Mouse (Mus musculus) layer of hippocampus, postnatal 10 days (tissue): ENCODE results near the gene Cars. TPM values are rescaled to one million over a fixed set of nuclear protein-coding genes. Genes with fewer than 3 reads are reported as not detected.
"Not testable (repeated sequence)": the region's sequence is repeated elsewhere in the genome, so short reads cannot be mapped to it uniquely, and the experiment has no call there.

Experiments used
- DNase-seq, 2 experiments: peaks; one replicate each; pipeline ENCODE4 v3.0.0; 2021; ENCODE audit warnings: low spot score in 2 of 2
- long read RNA-seq: library from polyadenylated mRNA; stranded (forward); transcript quantifications from one replicate; pipeline ENCODE4 v2.0.0, GENCODE M21; 2023
- total RNA-seq, 2 experiments: library from RNA; stranded (reverse); gene quantifications; 2 replicates each; pipeline ENCODE4 v1.2.3; 2021

Gene Cars
- 10 to 100 TPM; 63.9 to 72.2 TPM for total RNA-seq
- long read RNA-seq, transcript Cars-201 (23 exons, 3,222 nt) = minor isoform, 14 of 58 reads
- long read RNA-seq, transcript Cars-202 (22 exons, 2,462 nt) = major isoform, 27 of 58 reads
- long read RNA-seq, partial matches to known transcripts = 7 of 58 reads
- long read RNA-seq, other reads (novel, unspliced or antisense) = 10 of 58 reads

- DNase-seq = peak; percentile 87 to 91
These were observed at the start of gene Cars for GRCm38 (mm10) chr7:143599428-143600230. Gene Cars (minus strand): TSS chr7:143600090.

GRCm38 (mm10) chr7:143649034-143649768, 49.3 kb upstream of the Cars start, which contains the start of gene Tnfrsf22:
Gene Tnfrsf22 (minus strand): TSS chr7:143649661.
- DNase-seq = peak; percentile 72 to 82

- not testable (repeated sequence) for DNase-seq
These were observed 44.1 kb upstream of the Cars start for GRCm38 (mm10) chr7:143643949-143644348.

GRCm38 (mm10) chr7:143636674-143637073, 36.8 kb upstream of the Cars start:
- no peak for DNase-seq

- no peak for DNase-seq
These were observed 31.6 kb upstream of the Cars start for GRCm38 (mm10) chr7:143631503-143631902.

GRCm38 (mm10) chr7:143629501-143629900, 29.6 kb upstream of the Cars start:
- no peak for DNase-seq

- DNase-seq = no peak
These were observed 28.6 kb upstream of the Cars start, which contains the start of gene Tnfrsf26 for GRCm38 (mm10) chr7:143628540-143628939. Gene Tnfrsf26 (minus strand): TSS chr7:143628722.

GRCm38 (mm10) chr7:143627555-143628286, 27.8 kb upstream of the Cars start:
- no peak for DNase-seq

- DNase-seq = no peak
These were observed 26.3 kb upstream of the Cars start for GRCm38 (mm10) chr7:143626178-143626577.

- DNase-seq = no peak
These were observed 25.3 kb upstream of the Cars start for GRCm38 (mm10) chr7:143625151-143625550.

GRCm38 (mm10) chr7:143624561-143624960, 24.7 kb upstream of the Cars start:
- DNase-seq = no peak

GRCm38 (mm10) chr7:143620951-143621350, 21.1 kb upstream of the Cars start:
- DNase-seq = no peak

- no peak for DNase-seq
These were observed 14.7 kb upstream of the Cars start for GRCm38 (mm10) chr7:143614404-143615135.

- no peak for DNase-seq
These were observed 12.3 kb upstream of the Cars start for GRCm38 (mm10) chr7:143612215-143612614.

GRCm38 (mm10) chr7:143605321-143605720, 5.4 kb upstream of the Cars start:
- no peak for DNase-seq

GRCm38 (mm10) chr7:143604889-143605288, 5.0 kb upstream of the Cars start:
- DNase-seq = no peak

GRCm38 (mm10) chr7:143601705-143602104, 1.8 kb upstream of the Cars start:
- DNase-seq = no peak

GRCm38 (mm10) chr7:143600231-143600740, 396 bp upstream of the Cars start:
- DNase-seq = no peak

GRCm38 (mm10) chr7:143594865-143595264, 5.0 kb downstream of the Cars start:
- peak in 1 of 2 experiments; percentile 25 for DNase-seq

GRCm38 (mm10) chr7:143592255-143592654, 7.6 kb downstream of the Cars start:
- no peak for DNase-seq
